In the genomic region with DNA sequence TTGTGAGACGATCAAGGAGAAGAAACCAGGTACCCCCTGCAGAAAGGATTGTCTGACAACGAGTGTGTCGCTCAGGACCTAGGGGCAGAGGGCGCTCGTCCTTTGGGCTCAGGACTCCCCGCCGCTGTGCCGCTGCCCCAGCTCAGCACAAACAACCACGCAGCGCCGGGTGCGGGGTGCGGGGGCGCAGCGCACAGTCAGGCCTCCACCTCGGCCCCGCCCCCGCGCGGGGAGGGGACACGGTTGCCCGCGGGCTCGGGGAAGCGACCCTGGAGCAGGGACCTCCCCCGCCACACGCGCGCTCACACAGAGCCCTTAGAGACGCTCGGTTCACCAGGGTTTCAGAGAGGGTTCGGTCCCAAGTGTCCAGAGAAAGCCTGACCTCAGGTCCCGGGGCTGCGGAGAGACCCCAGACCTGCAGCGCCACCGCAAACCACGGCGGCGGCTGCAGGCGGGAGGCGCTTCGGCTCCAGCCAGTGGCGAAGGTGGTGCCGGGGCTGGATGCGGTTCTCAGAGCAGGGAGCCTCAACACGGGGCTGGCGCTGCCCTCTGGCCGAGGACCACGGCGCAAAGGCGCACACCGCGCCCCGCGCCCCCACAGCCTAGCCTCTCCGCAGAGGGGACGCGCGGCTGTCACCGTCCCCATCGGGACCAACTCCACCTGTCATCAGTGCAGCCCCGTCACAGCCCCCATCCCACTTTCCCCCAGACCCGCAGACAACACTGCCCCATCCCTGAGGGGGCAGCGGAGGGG, we compare ENCODE assay signal across 8 mouse cellular contexts. TPM values are rescaled to one million over a fixed set of nuclear protein-coding genes. Genes with fewer than 3 reads are reported as not detected.
A peak's percentile ranks its signal among the peaks of the same experiment; 100 is the strongest.
DNase-seq lines count a peak whose midpoint lies in the region; ATAC-seq and TF ChIP-seq lines count a peak whose summit lies in the region.

No protein-coding gene starts in this region.

- no peak overlapping the region for H3K27ac ChIP-seq in testis, adult 2 months (ENCODE audit: control insufficient read depth, insufficient read depth, low read depth, low read length)
- H3K27ac ChIP-seq in hindbrain, embryonic 13.5 days: peak overlapping the region; percentile 73
- peak overlapping the region; percentile 53 for H3K27ac ChIP-seq in midbrain, embryonic 16.5 days (ENCODE audit: low read length)

- no peak for TF ChIP-seq POLR2A in testis, adult 2 months (IDR thresholded peaks at IDR 0.05; ENCODE audit: control insufficient read depth, low read depth, low read length)

- peak overlapping the region; percentile 87 for H3K9ac ChIP-seq in hindbrain, embryonic 13.5 days
- H3K9ac ChIP-seq in midbrain, embryonic 16.5 days (ENCODE audit: low read depth, low read length): peak overlapping the region; percentile 89

- no peak for DNase-seq in cerebellum, postnatal 4 days (ENCODE audit: low spot score in 2 of 2)
- no peak for DNase-seq in testis, postnatal 14 days (ENCODE audit: low spot score)

- ATAC-seq in cerebellum, adult (ENCODE audit: insufficient number of reproducible peaks, low FRiP score, low TSS enrichment): peak; percentile 32; the same call in 1 of the 2 replicates
- ATAC-seq in hindbrain, embryonic 13.5 days (ENCODE audit: low FRiP score): peak; percentile 43
- peak; percentile 40 for ATAC-seq in midbrain, embryonic 16.5 days
- ATAC-seq in megakaryocyte-erythroid progenitor cell, adult 5-6 weeks (replicated peaks; ENCODE audit: low FRiP score, low TSS enrichment, poor library complexity, severe bottlenecking): no peak
- ATAC-seq in inflammation-experienced regulatory T-cells, adult 6 months: no peak

- peak overlapping the region; percentile 97 for H3K4me2 ChIP-seq in hindbrain, embryonic 13.5 days
- peak overlapping the region; percentile 68 for H3K4me2 ChIP-seq in midbrain, embryonic 16.5 days (ENCODE audit: low read length)

- H3K4me1 ChIP-seq in testis, adult 2 months (ENCODE audit: control insufficient read depth, insufficient read depth, low read length): peaks cover 11% of the 10 kb centered on the region
- peaks cover 66% of the 10 kb centered on the region for H3K4me1 ChIP-seq in hindbrain, embryonic 13.5 days (replicated peaks)
- peaks cover 17% of the 10 kb centered on the region for H3K4me1 ChIP-seq in midbrain, embryonic 16.5 days (ENCODE audit: control insufficient read depth, insufficient read depth, low read length)

- H3K9me3 ChIP-seq in hindbrain, embryonic 13.5 days: no peaks in the 10 kb centered on the region
- no peaks in the 10 kb centered on the region for H3K9me3 ChIP-seq in midbrain, embryonic 16.5 days (replicated peaks; ENCODE audit: control insufficient read depth, low read length, poor library complexity, severe bottlenecking)

- H3K4me3 ChIP-seq in testis, adult 2 months (ENCODE audit: control insufficient read depth, low read depth, low read length): peak overlapping the region; percentile 46
- peak overlapping the region; percentile 69 for H3K4me3 ChIP-seq in hindbrain, embryonic 13.5 days
- H3K4me3 ChIP-seq in midbrain, embryonic 16.5 days (ENCODE audit: low read depth, low read length): peak overlapping the region; percentile 58

- no peak for TF ChIP-seq CTCF in testis, adult 2 months (IDR thresholded peaks at IDR 0.05; ENCODE audit: control insufficient read depth, insufficient read depth, insufficient replicate concordance, low read depth, low read length)

- no peaks in the 10 kb centered on the region for H3K27me3 ChIP-seq in testis, adult 2 months (ENCODE audit: control insufficient read depth, insufficient read depth, low read length)
- H3K27me3 ChIP-seq in hindbrain, embryonic 13.5 days: peaks cover 70% of the 10 kb centered on the region
- no peaks in the 10 kb centered on the region for H3K27me3 ChIP-seq in midbrain, embryonic 16.5 days (ENCODE audit: control insufficient read depth, insufficient read depth, low read depth, low read length)

- under 1% methylated on average over 63 of the region's 64 CpGs for whole genome bisulfite sequencing in hindbrain, embryonic 13.5 days
- under 1% methylated on average over 60 of the region's 64 CpGs for WGBS in midbrain, embryonic 16.5 days

- H3K36me3 ChIP-seq in testis, adult 2 months (ENCODE audit: control insufficient read depth, insufficient read depth, low read length): no peaks in the 10 kb centered on the region
- H3K36me3 ChIP-seq in hindbrain, embryonic 13.5 days: no peaks in the 10 kb centered on the region
- no peaks in the 10 kb centered on the region for H3K36me3 ChIP-seq in midbrain, embryonic 16.5 days (ENCODE audit: control insufficient read depth, insufficient read depth, low read length)

RNA-seq across cellular contexts. Expression of a gene that starts 9.2 kb away (rescaled TPM):
- 0.70 and 0.81 TPM in 2 replicates for polyA plus RNA-seq in testis, adult 2 months (2012; rRNA removed)
- polyA plus RNA-seq in hindbrain, embryonic 13.5 days (2015; fragmentation: Nextera tagmentation; extraction: Ambion mirVana): 4.8 and 5.2 TPM in 2 replicates
- polyA plus RNA-seq in midbrain, embryonic 16.5 days (2015; fragmentation: Nextera tagmentation; extraction: Ambion mirVana): 7.5 and 11.0 TPM in 2 replicates
- not detected in 2 replicates for total RNA-seq in megakaryocyte-erythroid progenitor cell, adult 5-6 weeks (2014; fragmentation: Nextera tagmentation)
- total RNA-seq in megakaryocyte-erythroid progenitor cell, adult 5-6 weeks (2017): not detected in 2 replicates
- polyA plus RNA-seq in inflammation-experienced regulatory T-cells, adult 6 months (2017; shearing (Covaris generic)): under 1 TPM in 1 of 3 experiments, not detected in 2; 0.09 TPM

RNA-seq across cellular contexts. Expression of a gene that starts 44.3 kb away (rescaled TPM):
- polyA plus RNA-seq in testis, adult 2 months (2012; rRNA removed): 64.3 and 68.4 TPM in 2 replicates
- 113 and 126 TPM in 2 replicates for polyA plus RNA-seq in hindbrain, embryonic 13.5 days (2015; fragmentation: Nextera tagmentation; extraction: Ambion mirVana)
- polyA plus RNA-seq in midbrain, embryonic 16.5 days (2015; fragmentation: Nextera tagmentation; extraction: Ambion mirVana): 124 and 134 TPM in 2 replicates
- total RNA-seq in megakaryocyte-erythroid progenitor cell, adult 5-6 weeks (2014; fragmentation: Nextera tagmentation): 271 and 334 TPM in 2 replicates
- 97.8 and 182 TPM in 2 replicates for total RNA-seq in megakaryocyte-erythroid progenitor cell, adult 5-6 weeks (2017)
- 10 to 100 TPM; 37.3 to 69.6 (median 41.9) TPM for polyA plus RNA-seq in inflammation-experienced regulatory T-cells, adult 6 months (2017; shearing (Covaris generic))

RNA-seq across cellular contexts. Expression of a gene that starts 53.5 kb away (rescaled TPM):
- 20.7 and 24.5 TPM in 2 replicates for polyA plus RNA-seq in testis, adult 2 months (2012; rRNA removed)
- polyA plus RNA-seq in hindbrain, embryonic 13.5 days (2015; fragmentation: Nextera tagmentation; extraction: Ambion mirVana): 43.5 and 44.8 TPM in 2 replicates
- polyA plus RNA-seq in midbrain, embryonic 16.5 days (2015; fragmentation: Nextera tagmentation; extraction: Ambion mirVana): 55.4 and 65.8 TPM in 2 replicates
- total RNA-seq in megakaryocyte-erythroid progenitor cell, adult 5-6 weeks (2014; fragmentation: Nextera tagmentation): 14.3 and 20.0 TPM in 2 replicates
- 7.0 and 8.7 TPM in 2 replicates for total RNA-seq in megakaryocyte-erythroid progenitor cell, adult 5-6 weeks (2017)
- 100 to 1,000 TPM in 2 of 3 experiments, 10 to 100 TPM in 1; 97.7 to 129 (median 111) TPM for polyA plus RNA-seq in inflammation-experienced regulatory T-cells, adult 6 months (2017; shearing (Covaris generic))

Comparison
In these comparisons a context has a peak if more than half of its experiments do, and no peak if none do; other contexts are left out.
1. ATAC-seq: peak in cerebellum, adult (single experiment), hindbrain, embryonic 13.5 days (single experiment) and midbrain, embryonic 16.5 days (single experiment); none in megakaryocyte-erythroid progenitor cell, adult 5-6 weeks (single experiment) and inflammation-experienced regulatory T-cells, adult 6 months (single experiment).
2. Peak in every context shown above with its lines, with median percentiles within 50 percentile points of each other: H3K4me3 ChIP-seq.